Mouse (Mus musculus) cerebellum, adult 2 months (tissue): ENCODE measurements around the gene Slc1a3. TPM values are rescaled to one million over a fixed set of nuclear protein-coding genes. Genes with fewer than 3 reads are reported as not detected.
"Not testable (repeated sequence)": the region's sequence is repeated elsewhere in the genome, so short reads cannot be mapped to it uniquely, and the experiment has no call there.

Source experiments
- DNase-seq, 2 experiments: peaks; one replicate each; pipeline ENCODE4 v3.0.0; 2021
- H3K27ac ChIP-seq: fragments of 200-500 bp; 2 replicates; pipeline ENCODE4 v1.5.1; 2012; ENCODE audit warnings: low read length, control low read depth, inconsistent platforms; ENCODE audit not compliant: insufficient read depth
- H3K27me3 ChIP-seq: fragments of 200-500 bp; 2 replicates; pipeline ENCODE4 v1.6.1; 2012; ENCODE audit warnings: inconsistent platforms, mild to moderate bottlenecking, low read length, moderate library complexity; ENCODE audit not compliant: control insufficient read depth, insufficient read depth
- H3K4me1 ChIP-seq: fragments of 200-500 bp; 2 replicates; pipeline ENCODE4 v1.6.1; 2011; ENCODE audit warnings: low read length; ENCODE audit not compliant: control insufficient read depth, insufficient read depth
- H3K4me3 ChIP-seq: fragments of 200-500 bp; replicated peaks from 2 replicates; pipeline ENCODE3; 2011; ENCODE audit warnings: mild to moderate bottlenecking, low read depth, low read length, control low read depth; ENCODE audit not compliant: insufficient read depth
- CTCF ChIP-seq: fragments of 200-500 bp; IDR thresholded peaks from 2 replicates; pipeline ENCODE4 v1.5.1; 2011; ENCODE audit warnings: low read depth, mild to moderate bottlenecking, control low read depth, low read length, moderate library complexity, borderline replicate concordance; ENCODE audit not compliant: insufficient read depth
- POLR2A ChIP-seq: fragments of 200-500 bp; IDR thresholded peaks from 2 replicates; pipeline ENCODE4 v1.6.1; 2011; ENCODE audit warnings: low read length, control low read depth, borderline replicate concordance; ENCODE audit not compliant: insufficient read depth
- WGBS: fragments of 180-500 bp; shearing (Covaris S2); methylation state at CpG from one replicate; pipeline ENCODE4 v1.1.7; 2018; 5-methylcytosine and 5-hydroxymethylcytosine counted together
- polyA plus RNA-seq: library from polyadenylated mRNA; depleted of rRNA; stranded (reverse); fragments of >200 nt; gene quantifications from 2 replicates; pipeline ENCODE4 v1.2.3, GENCODE M21; 2012

Gene Slc1a3
- polyA plus RNA-seq, 1 experiment, result 373 TPM

- 63% methylated on average over 3 of the region's 3 CpGs for whole genome bisulfite sequencing
- Histone ChIP-seq H3K27ac (no peak overlapping the region), H3K4me1 (no peaks in the 10 kb centered on the region), H3K4me3 (no peak overlapping the region), H3K27me3 (no peaks in the 10 kb centered on the region)
- no peak for DNase-seq
- TF ChIP-seq POLR2A (no peak), CTCF (no peak)
These were observed 12.6 kb downstream of the Slc1a3 start for GRCm38 (mm10) chr15:8697976-8698375.

GRCm38 (mm10) chr15:8697500-8697899, 13.1 kb downstream of the Slc1a3 start:
- no peak overlapping the region for H3K4me3 ChIP-seq
- H3K27me3 ChIP-seq, result no peaks in the 10 kb centered on the region
- WGBS, result 57% methylated on average over 3 of the region's 3 CpGs
- no peak overlapping the region for H3K27ac ChIP-seq
- DNase-seq, result no peak
- TF ChIP-seq POLR2A (no peak), CTCF (no peak)
- H3K4me1 ChIP-seq, result no peaks in the 10 kb centered on the region

DNA sequence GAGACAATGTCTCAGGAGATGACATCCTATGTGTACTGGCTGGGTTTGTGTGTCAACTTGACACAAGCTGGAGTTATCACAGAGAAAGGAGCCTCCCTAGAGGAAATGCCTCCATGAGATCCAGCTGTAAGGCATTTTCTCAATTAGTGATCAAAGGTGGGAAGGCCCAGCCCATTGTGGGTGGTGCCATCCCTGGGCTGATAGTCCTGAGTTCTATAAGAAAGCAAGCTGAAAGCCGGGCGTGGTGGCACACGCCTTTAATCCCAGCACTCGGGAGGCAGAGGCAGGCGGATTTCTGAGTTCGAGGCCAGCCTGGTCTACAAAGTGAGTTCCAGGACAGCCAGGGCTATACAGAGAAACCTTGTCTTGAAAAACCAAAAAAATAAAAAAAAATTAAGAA, 20.4 kb downstream of the Slc1a3 start:
- WGBS, result 91% methylated on average over 6 of the region's 6 CpGs
- H3K27ac ChIP-seq, DNase-seq, H3K4me1 ChIP-seq, H3K4me3 ChIP-seq, H3K27me3 ChIP-seq: not testable (repeated sequence)

- Histone ChIP-seq H3K27me3 (no peaks in the 10 kb centered on the region), H3K27ac (no peak overlapping the region), H3K4me1 (no peaks in the 10 kb centered on the region), H3K4me3 (no peak overlapping the region)
- 93% methylated on average over 4 of the region's 4 CpGs for whole genome bisulfite sequencing
- no peak for DNase-seq
- no peak for TF ChIP-seq POLR2A
- no peak for TF ChIP-seq CTCF
These were observed 23.7 kb downstream of the Slc1a3 start for GRCm38 (mm10) chr15:8686846-8687245.

DNA sequence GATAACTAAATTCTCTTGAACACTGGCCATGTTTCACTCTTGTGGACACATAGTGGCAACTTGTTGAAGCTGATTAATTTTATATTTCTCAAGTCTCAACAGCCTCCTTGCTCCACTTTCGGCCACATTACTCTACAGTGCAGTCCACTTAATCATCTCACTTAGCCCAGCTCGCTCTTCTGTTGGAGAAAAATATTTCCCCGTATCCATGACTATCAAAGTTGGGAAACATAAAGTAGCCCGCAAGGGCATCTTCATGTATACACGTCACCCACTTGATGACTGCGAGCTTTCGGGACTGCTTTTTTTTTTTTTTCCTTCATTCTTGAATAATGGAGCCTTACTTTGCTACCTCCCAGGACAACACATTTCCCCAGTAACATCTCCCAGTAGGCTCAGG, 25.1 kb downstream of the Slc1a3 start:
- Histone ChIP-seq H3K27ac (no peak overlapping the region), H3K27me3 (no peaks in the 10 kb centered on the region), H3K4me3 (no peak overlapping the region), H3K4me1 (no peaks in the 10 kb centered on the region)
- TF ChIP-seq POLR2A (no peak), CTCF (no peak)
- WGBS, result 97% methylated on average over 7 of the region's 7 CpGs
- DNase-seq, result no peak

DNA sequence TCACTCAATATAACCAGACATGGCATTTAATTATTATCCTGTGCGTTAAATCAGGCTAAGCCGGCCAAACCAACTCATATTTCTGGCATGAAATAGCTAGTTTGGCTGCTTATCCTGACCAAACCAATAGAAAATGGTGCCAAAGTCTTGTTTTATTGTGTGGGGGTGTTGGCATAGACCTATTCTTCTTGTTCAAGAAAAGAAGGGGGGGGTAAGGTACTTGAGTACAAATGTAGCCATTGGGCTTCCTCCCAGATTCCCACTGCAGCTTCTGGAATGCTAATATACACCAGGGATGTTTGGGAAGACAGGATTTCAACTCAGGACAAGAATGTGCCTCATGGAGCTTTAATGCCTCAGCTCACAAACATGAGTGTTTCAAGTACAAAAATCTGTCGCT, 26.3 kb downstream of the Slc1a3 start:
- Histone ChIP-seq H3K4me3 (no peak overlapping the region), H3K4me1 (no peaks in the 10 kb centered on the region), H3K27ac (no peak overlapping the region), H3K27me3 (no peaks in the 10 kb centered on the region)
- no peak for TF ChIP-seq POLR2A
- no peak for TF ChIP-seq CTCF
- no peak for DNase-seq
- WGBS, result 15% methylated on average over 3 of the region's 3 CpGs

DNA sequence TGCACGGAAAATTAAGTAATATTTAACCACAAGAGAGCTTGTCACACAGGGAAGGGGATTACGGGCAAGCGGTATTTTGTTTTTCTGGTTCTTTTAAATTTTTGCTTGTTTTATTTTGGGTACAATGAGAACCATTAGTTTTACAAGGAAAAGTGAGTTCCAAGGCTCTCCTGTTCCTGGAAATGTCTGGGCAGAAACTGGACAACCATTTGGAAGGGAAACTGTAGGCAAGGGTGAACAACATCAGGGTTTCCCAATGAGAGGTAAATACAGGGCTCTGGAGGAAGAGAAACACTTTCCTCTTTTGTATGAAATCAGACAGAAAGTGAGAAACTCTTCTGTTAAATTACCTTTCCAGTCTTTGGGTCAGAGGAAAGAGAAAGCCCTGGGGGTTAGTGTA, 27.7 kb downstream of the Slc1a3 start:
- 92% methylated on average over 3 of the region's 3 CpGs for WGBS

GRCm38 (mm10) chr15:8682421-8682820, 28.1 kb downstream of the Slc1a3 start:
- no peak overlapping the region for H3K27ac ChIP-seq
- no peaks in the 10 kb centered on the region for H3K27me3 ChIP-seq
- H3K4me3 ChIP-seq, result no peak overlapping the region
- no peak for DNase-seq
- H3K4me1 ChIP-seq, result no peaks in the 10 kb centered on the region
- WGBS, result 83% methylated on average over 9 of the region's 9 CpGs
- TF ChIP-seq CTCF (no peak), POLR2A (no peak)

More for the DNA sequence above, 27.7 kb downstream of the Slc1a3 start:
- no peak overlapping the region for H3K27ac ChIP-seq
- H3K4me1 ChIP-seq, result no peaks in the 10 kb centered on the region
- H3K27me3 ChIP-seq, result no peaks in the 10 kb centered on the region
- no peak for TF ChIP-seq CTCF
- TF ChIP-seq POLR2A, result no peak
- H3K4me3 ChIP-seq, result no peak overlapping the region
- DNase-seq, result no peak
